Mouse (Mus musculus): ENCODE measurements around the gene Hist1h3f. TPM values are rescaled to one million over a fixed set of nuclear protein-coding genes. Genes with fewer than 3 reads are reported as not detected.

The Hist1h3f gene
- polyA plus RNA-seq (2017; shearing (Covaris generic)), result 1.1 TPM

DNA sequence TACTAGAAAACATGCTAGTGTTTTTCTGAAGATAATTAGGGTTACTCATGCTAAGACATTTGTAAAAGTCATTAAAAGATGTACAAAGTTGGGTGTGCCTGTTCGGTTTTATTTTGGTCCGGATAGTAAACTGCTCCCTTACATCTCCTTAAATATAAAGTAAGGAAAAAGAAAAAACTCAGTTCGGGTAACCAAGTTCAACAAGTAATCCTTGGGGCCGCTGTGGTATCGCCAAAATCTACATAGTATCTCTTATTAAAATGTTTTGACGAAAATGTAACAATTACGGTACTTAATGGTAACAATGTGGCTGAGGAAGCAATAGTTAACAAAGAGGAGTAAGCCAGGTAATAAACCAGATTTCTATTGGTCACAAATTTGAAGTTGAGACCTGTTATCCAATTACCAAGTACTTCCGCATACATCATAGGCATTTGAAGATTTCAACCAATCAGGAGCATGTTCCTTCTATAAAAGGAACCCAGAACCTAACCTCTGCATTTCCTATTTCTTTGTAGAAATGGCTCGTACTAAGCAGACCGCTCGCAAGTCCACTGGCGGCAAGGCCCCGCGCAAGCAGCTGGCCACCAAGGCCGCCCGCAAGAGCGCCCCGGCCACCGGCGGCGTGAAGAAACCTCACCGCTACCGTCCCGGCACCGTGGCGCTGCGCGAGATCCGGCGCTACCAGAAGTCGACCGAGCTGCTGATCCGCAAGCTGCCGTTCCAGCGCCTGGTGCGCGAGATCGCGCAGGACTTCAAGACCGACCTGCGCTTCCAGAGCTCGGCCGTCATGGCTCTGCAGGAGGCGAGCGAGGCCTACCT is at the start of gene Hist1h3f:
TSS of gene Hist1h3f (plus strand) at position 88 of the 822 bp plus-strand sequence.

DNA sequence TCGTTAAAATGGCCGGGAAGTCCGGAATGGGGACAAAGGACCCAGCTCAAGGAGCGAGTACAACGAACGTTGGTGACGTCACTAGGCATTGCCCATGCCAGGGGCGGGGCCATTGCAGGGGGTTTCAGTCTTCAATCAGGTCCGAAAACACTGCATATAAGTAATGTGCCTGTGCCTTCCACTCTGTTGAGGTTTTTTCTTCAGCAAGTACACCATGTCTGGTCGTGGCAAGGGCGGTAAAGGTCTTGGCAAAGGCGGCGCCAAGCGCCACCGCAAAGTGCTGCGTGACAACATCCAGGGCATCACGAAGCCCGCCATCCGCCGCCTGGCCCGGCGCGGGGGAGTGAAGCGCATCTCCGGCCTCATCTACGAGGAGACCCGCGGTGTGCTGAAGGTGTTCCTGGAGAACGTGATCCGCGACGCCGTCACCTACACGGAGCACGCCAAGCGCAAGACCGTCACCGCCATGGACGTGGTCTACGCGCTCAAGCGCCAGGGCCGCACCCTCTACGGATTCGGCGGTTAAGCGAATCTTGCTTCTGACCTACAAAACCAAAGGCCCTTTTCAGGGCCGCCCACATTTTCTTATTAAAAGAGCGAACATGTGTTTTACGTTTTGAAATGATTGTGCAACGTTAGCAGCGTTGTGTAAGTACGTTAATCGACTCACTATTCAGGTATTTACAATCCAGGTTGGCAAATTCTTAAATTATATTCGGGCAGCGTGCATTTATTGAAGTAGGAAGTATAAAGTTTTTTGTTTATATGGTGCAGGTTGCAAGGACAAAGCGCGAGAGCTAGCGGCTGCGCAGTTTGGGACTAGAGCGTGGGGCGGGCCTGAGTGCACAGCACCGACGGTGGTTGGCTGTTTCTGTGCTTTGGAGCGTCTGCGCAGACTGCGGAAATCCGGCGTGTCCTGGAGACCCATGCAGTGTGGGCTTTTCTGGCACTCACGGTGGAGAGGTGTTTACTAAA is 12.7 kb upstream of the Hist1h3f start, which contains the start of gene Hist1h4h:
TSS of gene Hist1h4h (plus strand) at position 150 of the 975 bp plus-strand sequence.

DNA sequence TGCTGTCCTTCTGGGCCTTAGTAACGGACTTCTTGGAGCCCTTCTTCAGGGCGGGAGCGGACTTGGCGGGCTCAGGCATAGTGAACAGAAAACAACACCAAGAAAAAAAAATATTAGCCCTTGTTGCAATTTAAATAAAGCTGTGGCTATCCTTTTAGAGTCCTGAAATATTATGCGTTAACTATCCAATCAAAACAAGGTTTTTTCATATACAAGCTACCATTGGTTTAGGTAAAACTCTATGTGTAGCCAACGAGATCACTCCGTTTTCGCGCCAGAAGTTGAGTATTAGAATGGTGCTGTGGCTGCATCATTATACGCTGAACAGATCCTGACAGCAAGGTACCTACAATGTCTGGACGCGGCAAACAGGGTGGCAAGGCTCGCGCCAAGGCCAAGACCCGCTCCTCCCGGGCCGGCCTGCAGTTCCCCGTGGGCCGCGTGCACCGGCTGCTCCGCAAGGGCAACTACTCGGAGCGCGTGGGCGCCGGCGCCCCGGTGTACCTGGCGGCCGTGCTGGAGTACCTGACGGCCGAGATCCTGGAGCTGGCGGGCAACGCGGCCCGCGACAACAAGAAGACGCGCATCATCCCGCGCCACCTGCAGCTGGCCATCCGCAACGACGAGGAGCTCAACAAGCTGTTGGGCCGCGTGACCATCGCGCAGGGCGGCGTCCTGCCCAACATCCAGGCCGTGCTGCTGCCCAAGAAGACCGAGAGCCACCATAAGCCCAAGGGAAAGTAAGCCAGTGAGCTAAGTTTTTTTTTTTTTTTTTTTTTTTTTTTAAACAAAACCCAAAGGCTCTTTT is 10.1 kb upstream of the Hist1h3f start, which contains the start of gene Hist1h2af:
TSS of gene Hist1h2af (plus strand) at position 347 of the 808 bp plus-strand sequence.

DNA sequence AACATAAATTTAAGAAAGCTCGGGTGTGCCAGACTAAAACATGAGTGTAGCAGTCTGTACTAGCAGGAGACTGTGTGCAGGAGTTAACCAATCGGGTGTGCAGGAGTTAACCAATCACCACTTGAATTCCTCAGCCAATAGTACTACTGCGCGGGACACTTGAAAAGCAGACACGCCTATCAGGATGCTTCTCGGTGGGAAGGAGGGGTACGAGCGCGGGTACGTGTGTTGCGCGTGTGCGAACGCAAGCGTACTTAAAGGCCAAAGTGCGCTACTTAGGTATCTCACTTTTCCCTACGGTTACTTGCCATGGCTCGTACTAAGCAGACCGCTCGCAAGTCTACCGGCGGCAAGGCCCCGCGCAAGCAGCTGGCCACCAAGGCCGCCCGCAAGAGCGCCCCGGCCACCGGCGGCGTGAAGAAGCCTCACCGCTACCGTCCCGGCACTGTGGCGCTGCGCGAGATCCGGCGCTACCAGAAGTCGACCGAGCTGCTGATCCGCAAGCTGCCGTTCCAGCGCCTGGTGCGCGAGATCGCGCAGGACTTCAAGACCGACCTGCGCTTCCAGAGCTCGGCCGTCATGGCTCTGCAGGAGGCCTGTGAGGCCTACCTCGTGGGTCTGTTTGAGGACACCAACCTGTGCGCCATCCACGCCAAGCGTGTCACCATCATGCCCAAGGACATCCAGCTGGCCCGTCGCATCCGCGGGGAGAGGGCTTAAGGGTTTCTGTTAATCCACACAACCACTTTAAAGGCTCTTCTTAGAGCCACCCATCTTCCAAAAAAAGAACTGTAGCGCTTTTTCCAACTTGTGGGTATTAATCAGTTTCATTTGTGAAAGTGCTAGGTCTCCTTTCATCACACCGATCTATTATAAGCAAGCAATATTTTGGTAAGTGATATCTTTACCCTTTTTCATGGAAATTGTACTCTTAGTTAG is 8.4 kb upstream of the Hist1h3f start, which contains the start of gene Hist1h3g:
TSS of gene Hist1h3g (plus strand) at position 286 of the 939 bp plus-strand sequence.

DNA sequence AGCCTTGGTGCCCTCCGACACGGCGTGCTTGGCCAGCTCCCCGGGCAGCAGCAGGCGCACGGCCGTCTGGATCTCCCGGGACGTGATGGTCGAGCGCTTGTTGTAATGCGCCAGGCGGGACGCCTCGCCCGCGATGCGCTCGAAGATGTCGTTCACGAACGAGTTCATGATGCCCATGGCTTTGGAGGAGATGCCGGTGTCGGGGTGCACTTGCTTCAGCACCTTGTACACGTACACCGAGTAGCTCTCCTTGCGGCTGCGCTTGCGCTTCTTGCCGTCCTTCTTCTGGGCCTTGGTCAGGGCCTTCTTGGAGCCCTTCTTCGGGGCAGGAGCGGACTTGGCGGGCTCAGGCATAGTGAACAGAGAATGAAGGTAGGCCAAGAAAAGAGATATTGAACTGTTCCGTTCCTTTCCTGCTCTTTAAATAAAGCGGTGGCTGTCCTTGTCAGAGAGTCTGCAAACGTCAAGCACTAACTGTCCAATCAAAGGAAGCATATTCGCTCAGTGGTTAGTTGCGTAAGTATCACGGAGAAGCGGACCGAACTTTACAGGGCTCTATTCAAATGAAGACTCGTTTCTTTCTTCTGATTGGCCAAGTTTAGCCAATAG is 749 bp upstream of the Hist1h3f start, which contains the start of gene Hist1h2bh:
TSS of gene Hist1h2bh (minus strand) at position 394 of the 609 bp plus-strand sequence.

DNA sequence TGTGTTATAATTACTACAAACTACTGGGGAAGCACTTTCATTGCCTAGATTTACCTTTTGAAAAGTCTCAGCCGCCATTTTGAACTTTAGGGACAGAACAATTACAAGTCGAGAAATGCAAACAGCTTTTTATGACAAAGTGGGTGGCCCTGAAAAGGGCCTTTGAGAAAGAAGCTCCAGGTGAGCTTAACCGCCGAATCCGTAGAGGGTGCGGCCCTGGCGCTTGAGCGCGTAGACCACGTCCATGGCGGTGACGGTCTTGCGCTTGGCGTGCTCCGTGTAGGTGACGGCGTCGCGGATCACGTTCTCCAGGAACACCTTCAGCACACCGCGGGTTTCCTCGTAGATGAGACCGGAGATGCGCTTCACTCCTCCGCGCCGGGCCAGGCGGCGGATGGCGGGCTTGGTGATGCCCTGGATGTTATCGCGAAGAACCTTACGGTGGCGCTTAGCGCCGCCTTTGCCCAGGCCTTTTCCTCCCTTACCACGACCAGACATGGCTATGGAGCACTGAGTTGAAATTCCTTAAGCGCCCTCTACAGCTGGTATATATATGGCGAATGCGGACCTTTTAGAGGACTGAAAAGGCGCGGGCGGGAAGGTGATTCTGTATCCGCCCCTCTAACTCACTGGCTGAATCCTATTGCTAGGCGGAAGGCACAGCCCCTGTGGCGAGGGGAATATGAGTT is 7.4 kb downstream of the Hist1h3f start, which contains the start of gene Hist1h4f:
TSS of gene Hist1h4f (minus strand) at position 503 of the 689 bp plus-strand sequence.

DNA sequence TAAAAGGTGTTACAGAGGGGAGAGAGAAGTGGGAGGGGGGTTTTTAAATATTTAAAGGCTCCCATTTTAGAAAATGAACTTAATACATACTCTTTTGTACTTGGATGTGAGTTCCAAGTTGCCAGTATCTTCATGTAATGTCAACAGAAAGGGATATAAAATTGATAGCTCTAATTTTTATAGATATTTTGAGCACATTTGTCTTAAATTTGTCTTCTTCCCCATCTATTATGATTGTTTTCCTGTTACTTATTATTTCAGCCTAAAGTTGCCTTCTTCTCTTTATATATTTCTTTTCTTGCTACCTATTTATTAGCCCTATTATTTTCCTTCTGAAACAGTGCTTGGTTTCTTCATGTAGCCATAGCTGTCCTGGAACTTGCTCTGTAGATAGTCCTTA is 9.1 kb downstream of the Hist1h3f start, which contains the start of gene Hist1h1d:
TSS of gene Hist1h1d (plus strand) at position 301 of the 400 bp plus-strand sequence.

DNA sequence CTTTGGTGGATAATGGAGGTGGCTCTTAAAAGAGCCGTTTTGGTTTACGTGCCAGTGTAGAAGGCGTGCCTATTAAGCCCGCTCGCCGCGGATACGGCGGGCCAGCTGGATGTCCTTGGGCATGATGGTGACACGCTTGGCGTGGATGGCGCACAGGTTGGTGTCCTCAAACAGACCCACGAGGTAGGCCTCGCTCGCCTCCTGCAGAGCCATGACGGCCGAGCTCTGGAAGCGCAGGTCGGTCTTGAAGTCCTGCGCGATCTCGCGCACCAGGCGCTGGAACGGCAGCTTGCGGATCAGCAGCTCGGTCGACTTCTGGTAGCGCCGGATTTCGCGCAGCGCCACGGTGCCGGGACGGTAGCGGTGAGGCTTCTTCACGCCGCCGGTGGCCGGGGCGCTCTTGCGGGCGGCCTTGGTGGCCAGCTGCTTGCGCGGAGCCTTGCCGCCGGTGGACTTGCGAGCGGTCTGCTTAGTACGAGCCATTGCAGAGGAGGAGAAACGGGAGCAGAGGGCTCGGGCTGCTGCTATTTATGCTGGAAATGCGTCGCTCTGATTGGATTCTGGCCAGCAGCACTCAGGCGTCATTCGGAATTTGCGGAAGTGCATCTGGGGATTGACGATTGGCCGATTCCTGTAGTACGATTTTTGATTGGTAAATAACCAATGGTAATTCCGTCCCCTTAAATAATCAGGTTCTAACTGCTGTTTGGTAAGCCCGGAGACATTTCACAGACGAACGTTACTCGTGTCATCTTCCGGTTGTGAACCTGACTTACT is 18.2 kb downstream of the Hist1h3f start, which contains the start of gene Hist1h3e:
TSS of gene Hist1h3e (minus strand) at position 487 of the 777 bp plus-strand sequence.

DNA sequence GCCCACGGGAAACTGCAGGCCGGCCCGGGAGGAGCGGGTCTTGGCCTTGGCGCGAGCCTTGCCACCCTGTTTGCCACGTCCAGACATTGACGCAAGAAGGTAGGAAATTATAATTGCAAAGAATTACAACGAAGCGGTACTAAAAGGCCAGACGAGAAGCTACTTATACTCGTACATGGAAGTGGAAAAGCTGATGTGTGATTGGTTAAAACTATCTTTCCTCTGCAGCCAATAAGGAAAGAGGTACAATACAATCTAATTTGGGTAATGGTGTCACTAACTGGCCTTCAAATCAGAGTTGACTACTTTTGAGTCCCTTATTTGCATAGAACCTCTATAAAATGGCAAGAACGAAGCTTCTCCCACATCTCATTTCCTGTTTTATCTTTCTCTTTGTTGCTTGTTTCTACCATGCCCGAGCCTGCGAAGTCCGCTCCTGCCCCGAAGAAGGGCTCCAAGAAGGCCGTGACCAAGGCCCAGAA is 27.2 kb downstream of the Hist1h3f start, which contains the start of the genes Hist1h2ae and Hist1h2bg:
TSS of gene Hist1h2ae (minus strand) at position 199 of the 482 bp plus-strand sequence.
TSS of gene Hist1h2bg (plus strand) at position 375 of the 482 bp plus-strand sequence.

DNA sequence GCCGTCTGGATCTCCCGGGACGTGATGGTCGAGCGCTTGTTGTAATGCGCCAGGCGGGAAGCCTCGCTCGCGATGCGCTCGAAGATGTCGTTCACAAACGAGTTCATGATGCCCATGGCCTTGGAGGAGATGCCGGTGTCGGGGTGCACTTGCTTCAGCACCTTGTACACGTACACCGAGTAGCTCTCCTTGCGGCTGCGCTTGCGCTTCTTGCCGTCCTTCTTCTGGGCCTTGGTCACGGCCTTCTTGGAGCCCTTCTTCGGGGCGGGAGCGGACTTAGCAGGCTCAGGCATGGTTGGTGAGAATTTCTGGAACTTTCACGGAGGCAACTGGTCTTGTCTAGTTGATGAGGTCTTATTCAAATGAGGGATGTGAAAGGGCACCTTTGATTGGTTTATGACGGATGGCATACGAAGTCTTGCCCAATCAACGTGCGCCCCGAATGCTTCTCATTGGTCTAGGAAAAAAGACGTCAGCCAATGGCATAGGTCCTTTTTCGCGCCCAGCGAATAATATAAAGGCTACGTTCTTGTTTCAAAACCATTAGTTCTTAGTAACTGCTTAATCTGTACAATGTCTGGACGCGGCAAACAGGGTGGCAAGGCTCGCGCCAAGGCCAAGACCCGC is 30.2 kb downstream of the Hist1h3f start, which contains the start of the genes Hist1h2bf and Hist1h2ad:
TSS of gene Hist1h2bf (minus strand) at position 299 of the 627 bp plus-strand sequence.
TSS of gene Hist1h2ad (plus strand) at position 484 of the 627 bp plus-strand sequence.

DNA sequence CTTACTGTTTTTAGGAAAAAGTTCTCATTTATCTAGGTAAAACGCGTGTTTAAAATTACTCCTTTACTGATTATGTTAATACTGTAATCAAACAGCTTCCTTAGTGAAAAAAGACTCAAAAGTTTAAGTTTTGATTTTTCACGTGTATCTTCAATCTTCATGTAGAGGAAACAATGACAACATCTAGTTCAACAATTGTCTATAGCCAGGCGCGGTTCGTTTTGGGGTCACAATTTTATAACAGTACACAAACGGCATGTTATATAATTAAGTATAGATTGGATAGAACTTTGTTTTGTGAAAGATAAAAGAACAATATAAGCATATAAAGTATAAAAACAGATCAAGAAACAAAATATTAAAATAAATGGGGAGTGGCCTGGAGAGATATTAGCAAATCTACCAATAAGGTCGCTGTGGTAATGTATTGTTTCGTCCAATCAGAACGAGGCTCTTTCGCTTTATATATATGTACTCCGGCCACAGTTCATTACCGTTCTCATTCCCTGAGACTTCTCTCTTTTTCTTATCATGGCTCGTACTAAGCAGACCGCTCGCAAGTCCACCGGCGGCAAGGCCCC is 31.5 kb downstream of the Hist1h3f start, which contains the start of gene Hist1h3d:
TSS of gene Hist1h3d (plus strand) at position 493 of the 581 bp plus-strand sequence.

DNA sequence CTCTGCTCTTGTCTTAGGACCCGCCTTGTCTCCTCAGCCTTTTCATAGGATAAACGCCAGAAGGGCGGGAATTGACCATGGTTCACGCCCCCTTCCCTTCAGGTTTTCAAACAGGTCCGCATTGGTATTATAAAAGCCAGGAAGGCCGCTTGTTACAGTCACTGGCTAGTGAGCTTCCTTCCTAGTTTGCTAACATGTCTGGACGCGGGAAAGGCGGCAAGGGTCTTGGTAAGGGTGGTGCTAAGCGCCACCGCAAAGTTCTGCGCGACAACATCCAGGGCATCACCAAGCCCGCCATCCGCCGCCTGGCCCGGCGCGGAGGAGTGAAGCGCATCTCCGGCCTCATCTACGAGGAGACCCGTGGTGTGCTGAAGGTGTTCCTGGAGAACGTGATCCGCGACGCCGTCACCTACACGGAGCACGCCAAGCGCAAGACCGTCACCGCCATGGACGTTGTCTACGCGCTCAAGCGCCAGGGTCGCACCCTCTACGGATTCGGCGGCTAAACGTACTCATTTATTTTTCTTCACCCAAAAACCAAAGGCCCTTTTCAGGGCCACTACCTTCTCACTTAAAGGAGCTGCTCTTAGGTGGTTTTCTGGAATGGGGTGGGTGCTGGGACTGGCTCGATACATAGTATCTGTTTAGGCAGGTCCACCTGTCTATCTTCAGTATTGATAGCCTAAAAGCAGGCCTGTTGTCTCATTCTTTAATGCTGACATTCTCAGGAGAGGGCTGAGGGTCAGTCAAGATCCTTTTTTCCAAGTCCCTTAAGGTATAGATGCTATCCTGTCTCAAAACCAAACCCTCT is 37.8 kb downstream of the Hist1h3f start, which contains the start of gene Hist1h4d:
TSS of gene Hist1h4d (plus strand) at position 191 of the 811 bp plus-strand sequence.

Data from effector memory CD4-positive, alpha-beta T cell, adult 5 months (primary cell).